Mouse (Mus musculus) limb, embryonic 11.5 days (tissue): ENCODE data around the gene Calhm2. TPM values are rescaled to one million over a fixed set of nuclear protein-coding genes. Genes with fewer than 3 reads are reported as not detected.
"Not testable (repeated sequence)": the region's sequence is repeated elsewhere in the genome, so short reads cannot be mapped to it uniquely, and the experiment has no call there.

ENCODE experiments used
- ATAC-seq: fragments of 200-750 bp; cut with Nextera tagmentation; 2 replicates; pipeline ENCODE4 v1.8.0; 2017; ENCODE audit warnings: low read depth; ENCODE audit not compliant: insufficient number of reproducible peaks, low FRiP score, low TSS enrichment
- DNase-seq: peaks from one replicate; pipeline ENCODE4 v3.0.0-alpha.2; 2015; ENCODE audit warnings: low spot score
- H3K27ac ChIP-seq: fragments of 300-500 bp; sonication (generic); replicated peaks from 2 replicates; pipeline ENCODE4 v1.5.1; 2014; ENCODE audit warnings: low read depth, mild to moderate bottlenecking, low read length
- H3K27me3 ChIP-seq: fragments of 300-500 bp; sonication (generic); 2 replicates; pipeline ENCODE4 v1.6.1; 2014; ENCODE audit warnings: mild to moderate bottlenecking, low read length, mixed read lengths; ENCODE audit not compliant: control insufficient read depth, insufficient read depth
- H3K36me3 ChIP-seq: fragments of 300-500 bp; sonication (generic); 2 replicates; pipeline ENCODE4 v1.6.1; 2014; ENCODE audit warnings: mild to moderate bottlenecking, low read length, moderate library complexity, mixed read lengths; ENCODE audit not compliant: control insufficient read depth, insufficient read depth
- H3K4me1 ChIP-seq: fragments of 300-500 bp; sonication (generic); 2 replicates; pipeline ENCODE4 v1.6.1; 2014; ENCODE audit warnings: low read length, mixed read lengths; ENCODE audit not compliant: control insufficient read depth, insufficient read depth
- H3K4me2 ChIP-seq: fragments of 300-500 bp; sonication (generic); 2 replicates; pipeline ENCODE4 v1.6.1; 2014; ENCODE audit warnings: low read depth, mild to moderate bottlenecking, moderate library complexity; ENCODE audit not compliant: severe bottlenecking
- H3K4me3 ChIP-seq: fragments of 300-500 bp; sonication (generic); 2 replicates; pipeline ENCODE4 v1.5.1; 2014; ENCODE audit warnings: low read depth, low read length
- H3K9ac ChIP-seq: fragments of 300-500 bp; sonication (generic); 2 replicates; pipeline ENCODE4 v1.6.1; 2014; ENCODE audit warnings: mild to moderate bottlenecking, low read length
- H3K9me3 ChIP-seq: fragments of 300-500 bp; sonication (generic); 2 replicates; pipeline ENCODE4 v1.6.1; 2016; ENCODE audit warnings: low read length; ENCODE audit not compliant: control insufficient read depth
- WGBS: fragments of 180-500 bp; shearing (Covaris S2); extraction: QIAGEN DNeasy Blood & Tissue Kit; methylation state at CpG from one replicate; pipeline ENCODE4 v1.1.7; 2014; 5-methylcytosine and 5-hydroxymethylcytosine counted together
- polyA plus RNA-seq: library from polyadenylated mRNA; unstranded; fragments of >200 nt; fragmentation: Nextera tagmentation; extraction: Ambion mirVana; gene quantifications from 2 replicates; pipeline ENCODE4 v1.2.1, GENCODE M21; 2014

Calhm2 gene
- polyA plus RNA-seq, 1 experiment from 2014 or later = 1.6 TPM

DNA sequence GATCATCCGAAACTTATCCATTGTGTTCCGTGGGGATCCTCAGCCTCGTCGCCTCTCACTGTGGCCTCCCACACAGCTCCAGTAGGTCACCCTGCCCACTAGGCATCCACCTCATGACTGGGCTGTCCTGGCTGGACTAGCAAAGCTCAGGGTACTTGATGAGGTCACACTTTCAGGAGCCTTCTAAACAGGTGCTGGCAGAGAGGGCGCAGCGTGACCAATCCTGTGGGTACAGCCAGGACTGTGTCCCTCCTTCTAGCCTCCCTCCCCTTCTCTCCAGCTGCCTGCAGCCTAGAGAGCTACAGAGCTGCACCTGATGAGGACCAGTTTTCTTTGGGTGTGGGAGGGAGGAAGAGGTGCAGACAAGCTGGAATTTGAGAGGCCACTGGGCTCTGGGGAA is 6.1 kb upstream of the Calhm2 start, which contains the start of gene Calhm1:
Gene Calhm1 (minus strand): TSS at position 101 of the 400 bp plus-strand sequence.
- WGBS = 96% methylated on average over 6 of the region's 6 CpGs
- Histone ChIP-seq H3K4me2 (no peak within 1 kb of the TSS), H3K4me3 (no peak within 1 kb of the TSS), H3K27ac (no peak within 1 kb of the TSS), H3K27me3 (no peaks in the 10 kb centered on the region), H3K36me3 (no peaks in the 10 kb centered on the region), H3K9ac (no peak within 1 kb of the TSS), H3K9me3 (no peaks in the 10 kb centered on the region), H3K4me1 (no peaks in the 10 kb centered on the region)
- ATAC-seq (no peak), DNase-seq (no peak)

DNA sequence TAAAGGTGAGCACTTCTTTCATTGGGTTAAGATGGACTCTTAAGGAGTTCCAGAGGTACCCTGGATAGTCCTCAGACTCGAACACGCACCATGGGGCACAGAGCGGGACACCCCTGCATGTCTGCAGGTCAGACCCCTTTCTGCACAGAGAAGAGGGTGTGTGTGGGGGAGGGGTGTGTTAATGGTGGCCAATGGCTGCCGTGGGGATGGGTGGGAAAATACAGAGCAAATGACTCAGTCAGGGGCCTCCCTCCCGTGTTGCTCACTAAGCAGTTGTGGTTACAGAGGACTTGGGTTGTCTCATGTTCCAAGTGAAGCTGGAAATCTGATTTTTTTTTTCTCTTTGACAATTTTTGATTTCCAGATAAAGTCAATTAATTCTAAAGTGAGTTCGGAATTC is 4.3 kb upstream of the Calhm2 start:
- Histone ChIP-seq H3K4me1 (peaks cover 10% of the 10 kb centered on the region), H3K4me2 (no peak overlapping the region)

DNA sequence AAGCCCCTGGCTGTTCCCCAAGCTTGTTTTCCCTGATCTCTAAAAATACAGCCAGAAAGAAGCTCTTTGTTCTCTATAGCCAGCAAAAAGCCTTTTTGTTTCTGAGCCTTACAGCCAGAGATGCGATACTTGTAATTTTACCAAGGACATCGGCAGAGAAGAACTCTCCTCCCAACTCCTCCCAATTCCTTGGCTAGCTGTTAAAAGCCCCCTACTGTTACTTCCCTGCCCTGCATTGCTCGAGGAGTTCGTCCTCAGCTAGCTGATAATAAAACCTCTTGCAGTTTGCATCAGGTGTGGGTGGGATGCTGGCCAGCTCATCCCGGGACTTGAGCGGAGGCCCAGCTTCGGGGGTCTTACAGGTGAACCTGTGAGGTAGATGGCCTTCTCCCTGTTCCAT is 1.5 kb upstream of the Calhm2 start:
- not testable (repeated sequence) for H3K4me2 ChIP-seq, ATAC-seq, H3K9me3 ChIP-seq, DNase-seq, H3K4me3 ChIP-seq, H3K36me3 ChIP-seq, H3K9ac ChIP-seq, H3K27ac ChIP-seq, H3K27me3 ChIP-seq
- H3K4me1 ChIP-seq = peaks cover 15% of the 10 kb centered on the region
- WGBS = 22% methylated on average over 7 of the region's 7 CpGs

More for the DNA sequence above, 4.3 kb upstream of the Calhm2 start:
- Histone ChIP-seq H3K9ac (no peak overlapping the region), H3K27ac (no peak overlapping the region), H3K9me3 (no peaks in the 10 kb centered on the region), H3K4me3 (no peak overlapping the region), H3K36me3 (no peaks in the 10 kb centered on the region), H3K27me3 (0 out of 2 replicates have a peak, but pooled peaks cover 3% of the 10 kb centered on the region)
- no peak for DNase-seq
- ATAC-seq = no peak
- 76% methylated on average over 6 of the region's 6 CpGs for WGBS

DNA sequence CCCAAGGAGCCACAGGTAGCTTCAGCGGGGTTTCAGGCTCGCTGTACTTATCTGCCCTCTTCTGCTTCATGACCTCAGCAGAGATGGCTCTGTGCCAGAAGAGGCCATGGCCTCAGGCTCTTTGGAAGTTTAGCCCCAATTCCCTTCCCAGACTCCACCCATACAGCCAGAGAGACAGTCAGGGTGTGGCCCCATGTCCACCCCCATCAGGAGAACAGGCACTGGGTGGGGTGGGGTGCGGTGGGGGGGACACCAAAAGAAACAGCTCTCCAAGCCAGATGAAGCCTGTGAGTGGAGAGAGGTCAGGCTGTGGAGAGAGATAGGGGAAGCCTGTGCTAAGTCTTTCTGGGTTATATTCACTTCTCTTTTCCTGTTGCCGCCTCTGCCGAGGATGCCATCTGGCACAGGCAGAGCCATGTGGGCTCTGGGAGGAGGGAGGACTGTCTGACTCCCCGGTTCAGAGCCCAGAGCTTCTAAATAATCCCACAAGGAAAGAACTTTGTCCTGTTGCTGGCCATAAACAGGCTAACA is 978 bp downstream of the Calhm2 start:
- no peak overlapping the region; the same call in 1 of the 2 replicates for H3K9ac ChIP-seq
- no peaks in the 10 kb centered on the region for H3K9me3 ChIP-seq
- peak; percentile 39 for DNase-seq
- H3K27me3 ChIP-seq = 0 out of 2 replicates have a peak, but pooled peaks cover 3% of the 10 kb centered on the region
- H3K4me1 ChIP-seq = peaks cover 15% of the 10 kb centered on the region
- no peak overlapping the region for H3K27ac ChIP-seq
- peak overlapping the region; percentile 46 for H3K4me2 ChIP-seq
- peak overlapping the region; percentile 28 for H3K4me3 ChIP-seq
- peaks cover 3% of the 10 kb centered on the region for H3K36me3 ChIP-seq
- 42% methylated on average over 6 of the region's 6 CpGs for WGBS
- no peak for ATAC-seq

DNA sequence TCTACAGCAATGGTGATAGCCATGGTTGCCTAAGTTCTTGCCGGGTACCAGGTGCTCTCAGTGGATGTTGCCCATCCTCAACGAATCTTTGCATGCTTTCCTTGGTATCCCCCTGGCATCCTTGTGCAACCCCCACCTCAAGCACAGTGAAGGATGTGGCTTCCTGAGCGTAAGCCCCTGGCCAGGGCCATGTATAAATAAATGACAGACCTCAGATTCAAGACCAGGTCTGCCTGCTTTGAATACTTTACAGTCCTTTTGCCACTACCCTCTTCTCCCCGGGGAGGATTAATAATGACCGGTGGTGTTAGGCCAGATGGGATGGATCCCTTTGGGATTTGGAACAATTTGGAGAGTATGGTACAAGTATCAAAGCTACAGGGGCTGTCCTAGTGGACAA is 1.9 kb downstream of the Calhm2 start:
- no peaks in the 10 kb centered on the region for H3K9me3 ChIP-seq
- no peak overlapping the region for H3K9ac ChIP-seq
- H3K4me3 ChIP-seq = no peak overlapping the region
- no peak for ATAC-seq
- H3K36me3 ChIP-seq = peaks cover 5% of the 10 kb centered on the region
- no peak overlapping the region for H3K4me2 ChIP-seq
- 86% methylated on average over 5 of the region's 5 CpGs for WGBS
- H3K27ac ChIP-seq = no peak overlapping the region
- 0 out of 2 replicates have a peak, but pooled peaks cover 3% of the 10 kb centered on the region for H3K27me3 ChIP-seq
- H3K4me1 ChIP-seq = peaks cover 15% of the 10 kb centered on the region
- no peak for DNase-seq

DNA sequence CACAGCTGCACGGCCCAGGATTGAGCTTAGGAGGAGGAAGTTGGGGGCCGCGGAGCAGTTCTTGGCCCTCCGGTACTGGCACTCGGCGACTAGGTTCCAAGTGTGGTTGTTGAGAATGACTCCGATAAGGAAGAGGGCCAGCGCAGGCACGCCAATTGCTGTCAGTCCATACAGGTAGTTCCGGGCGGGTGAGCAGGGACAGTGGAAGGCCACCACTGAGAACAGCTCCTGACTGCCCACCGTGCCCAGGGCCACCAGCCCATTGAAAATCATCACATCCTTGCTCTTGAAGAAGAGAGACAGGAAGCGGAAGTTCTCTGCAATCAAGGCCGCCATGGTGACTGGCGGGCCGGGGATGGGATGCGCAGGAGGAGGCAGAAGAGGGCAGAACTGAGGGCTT is 2.5 kb downstream of the Calhm2 start:
- Histone ChIP-seq H3K4me3 (no peak overlapping the region), H3K9ac (no peak overlapping the region), H3K36me3 (peaks cover 8% of the 10 kb centered on the region), H3K4me2 (no peak overlapping the region), H3K4me1 (peaks cover 15% of the 10 kb centered on the region), H3K9me3 (no peaks in the 10 kb centered on the region), H3K27me3 (0 out of 2 replicates have a peak, but pooled peaks cover 3% of the 10 kb centered on the region), H3K27ac (no peak overlapping the region)
- 91% methylated on average over 17 of the region's 17 CpGs for WGBS
- DNase-seq (no peak), ATAC-seq (no peak)

DNA sequence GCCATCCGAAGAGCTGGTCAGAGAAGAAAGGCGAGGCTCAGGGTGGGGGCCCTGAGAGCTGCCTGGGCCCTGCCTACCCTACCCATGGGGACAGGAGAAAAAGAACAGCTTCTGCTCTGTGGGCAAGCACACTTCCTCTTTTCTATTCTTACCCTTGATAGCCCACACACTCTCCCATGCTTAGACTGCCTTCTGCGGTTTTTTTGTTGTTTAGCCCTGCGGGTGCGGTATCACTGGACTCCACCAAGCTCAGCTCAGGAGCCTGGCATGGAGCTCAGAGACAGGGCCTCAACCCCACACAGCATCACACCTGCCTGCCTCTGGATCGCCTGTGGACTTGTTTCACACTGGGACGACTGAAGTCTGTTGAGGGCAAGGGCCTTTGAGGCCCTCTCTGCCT is 4.9 kb downstream of the Calhm2 start:
- Histone ChIP-seq H3K27me3 (no peaks in the 10 kb centered on the region), H3K36me3 (peaks cover 21% of the 10 kb centered on the region), H3K9ac (no peak overlapping the region), H3K4me1 (peaks cover 10% of the 10 kb centered on the region), H3K9me3 (no peaks in the 10 kb centered on the region), H3K27ac (no peak overlapping the region), H3K4me2 (no peak overlapping the region), H3K4me3 (no peak overlapping the region)
- 87% methylated on average over 7 of the region's 7 CpGs for WGBS
- DNase-seq (no peak), ATAC-seq (no peak)

DNA sequence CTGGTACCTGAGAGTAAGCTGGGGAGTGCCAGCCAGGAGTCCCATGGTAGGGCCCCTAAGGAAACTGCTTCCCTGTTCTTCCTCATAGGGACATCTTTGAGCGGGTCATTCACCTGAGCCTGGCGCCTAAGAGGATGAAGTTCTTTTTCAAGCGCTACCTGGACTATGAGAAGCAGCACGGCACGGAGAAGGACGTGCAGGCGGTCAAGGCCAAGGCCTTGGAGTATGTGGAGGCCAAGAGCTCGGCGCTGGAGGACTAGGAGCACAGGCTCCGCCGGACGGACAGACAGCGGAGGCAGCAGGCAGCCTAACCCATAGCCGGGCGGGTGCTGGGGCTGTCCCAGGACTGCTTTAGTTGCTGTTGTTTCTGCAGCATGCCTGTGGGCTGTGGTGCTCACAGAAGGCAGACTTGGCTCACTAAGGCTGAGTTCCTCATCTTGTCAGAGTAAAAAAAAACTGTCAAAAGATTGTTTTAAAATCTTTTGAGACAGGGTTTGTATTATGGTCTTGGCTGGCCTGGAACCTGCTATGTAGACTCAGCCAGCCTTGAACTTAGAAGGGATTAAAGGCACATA is 7.5 kb downstream of the Calhm2 start:
- H3K27me3 ChIP-seq = no peaks in the 10 kb centered on the region
- no peak overlapping the region for H3K4me3 ChIP-seq
- no peaks in the 10 kb centered on the region for H3K9me3 ChIP-seq
- H3K27ac ChIP-seq = no peak overlapping the region
- no peak overlapping the region for H3K9ac ChIP-seq
- DNase-seq = no peak
- no peak for ATAC-seq
- no peak overlapping the region for H3K4me2 ChIP-seq
- WGBS = 94% methylated on average over 15 of the region's 15 CpGs
- H3K36me3 ChIP-seq = peaks cover 26% of the 10 kb centered on the region
- H3K4me1 ChIP-seq = no peaks in the 10 kb centered on the region
